In genomic region chr4:150572104-150572691, GRCm38 (mm10) we compare ENCODE assay signal across 11 mouse cellular contexts.
DNase-seq lines count a peak whose midpoint lies in the region; ATAC-seq and TF ChIP-seq lines count a peak whose summit lies in the region.
"Had no signal": no experiment of that assay in that cellular context is flagged by ENCODE, and none has a peak within 500 bp of the region (broad histone marks: within the 10 kb centered on the region; RNA-seq: fewer than 3 reads in every experiment).

No protein-coding gene starts in this region.

- TF ChIP-seq CTCF in layer of hippocampus, adult 2 months (conservative IDR thresholded peaks at IDR 0.05) = no peak
- no peak for TF ChIP-seq CTCF in liver, postnatal 0 days (IDR thresholded peaks at IDR 0.05; ENCODE audit: low read depth)

- no peak for DNase-seq in layer of hippocampus, adult 2 months (ENCODE audit: low spot score in 2 of 2)
- no peak for DNase-seq in layer of hippocampus, adult 18-20 months (ENCODE audit: low spot score in 2 of 2)
- no peak for DNase-seq in liver, postnatal 0 days
- no peak for DNase-seq in right cerebral cortex, adult 2 months (ENCODE audit: low spot score in 2 of 2)
- no peak for DNase-seq in urinary bladder, postnatal 4 days (ENCODE audit: low spot score in 2 of 2)
- DNase-seq: cerebellum, postnatal 25 days; heart, adult 11 months had no signal

- peak; percentile 66 for ATAC-seq in intestine, embryonic 15.5 days
- peak; percentile 36; the same call in 1 of the 2 replicates for ATAC-seq in kidney, embryonic 16.5 days (ENCODE audit: low FRiP score, low TSS enrichment)
- ATAC-seq in liver, postnatal 0 days = no peak

- peak overlapping the region; percentile 32; the same call in 1 of the 2 replicates for H3K4me3 ChIP-seq in layer of hippocampus, adult 2 months
- H3K4me3 ChIP-seq in intestine, embryonic 15.5 days (replicated peaks) = 0 out of 2 replicates have a peak overlapping the region, but pooled peaks have one; percentile 1
- no peak overlapping the region for H3K4me3 ChIP-seq in kidney, embryonic 16.5 days (ENCODE audit: low read length)
- H3K4me3 ChIP-seq in liver, postnatal 0 days (ENCODE audit: low read depth, low read length) = 0 out of 2 replicates have a peak overlapping the region, but pooled peaks have one; percentile 7
- H3K4me3 ChIP-seq: limb, embryonic 15.5 days had no signal

- H3K36me3 ChIP-seq in intestine, embryonic 15.5 days = no peaks in the 10 kb centered on the region
- peaks cover 12% of the 10 kb centered on the region; the same call in 1 of the 2 replicates for H3K36me3 ChIP-seq in kidney, embryonic 16.5 days (ENCODE audit: insufficient read depth, low read length)
- peaks cover 9% of the 10 kb centered on the region for H3K36me3 ChIP-seq in liver, postnatal 0 days (replicated peaks; ENCODE audit: insufficient read depth, low read length)

- peak overlapping the region; percentile 36 for H3K4me2 ChIP-seq in intestine, embryonic 15.5 days (replicated peaks)
- H3K4me2 ChIP-seq in kidney, embryonic 16.5 days (replicated peaks; ENCODE audit: low read depth, low read length) = peak overlapping the region; percentile 36
- H3K4me2 ChIP-seq in liver, postnatal 0 days (ENCODE audit: low read depth, low read length) = peak overlapping the region; percentile 48
- H3K4me2 ChIP-seq: limb, embryonic 15.5 days had no signal

- no peaks in the 10 kb centered on the region for H3K27me3 ChIP-seq in intestine, embryonic 15.5 days (replicated peaks)
- no peaks in the 10 kb centered on the region for H3K27me3 ChIP-seq in kidney, embryonic 16.5 days (ENCODE audit: insufficient read depth, low read length)
- no peaks in the 10 kb centered on the region for H3K27me3 ChIP-seq in liver, postnatal 0 days (ENCODE audit: insufficient read depth, low read length)
- H3K27me3 ChIP-seq: CH12.LX; limb, embryonic 15.5 days had no signal

- H3K9me3 ChIP-seq in intestine, embryonic 15.5 days = no peaks in the 10 kb centered on the region
- H3K9me3 ChIP-seq in kidney, embryonic 16.5 days (ENCODE audit: low read length) = no peaks in the 10 kb centered on the region
- H3K9me3 ChIP-seq in liver, postnatal 0 days (ENCODE audit: low read length) = no peaks in the 10 kb centered on the region
- H3K9me3 ChIP-seq: limb, embryonic 15.5 days had no signal

- WGBS in intestine, embryonic 15.5 days = 36% methylated on average over 7 of the region's 7 CpGs
- WGBS in kidney, embryonic 16.5 days = 39% methylated on average over 7 of the region's 7 CpGs
- WGBS in liver, postnatal 0 days (ENCODE audit: insufficient replicate concordance) = 39% methylated on average over 7 of the region's 7 CpGs

- TF ChIP-seq EP300 in liver, postnatal 0 days (IDR thresholded peaks at IDR 0.05; ENCODE audit: low read depth) = no peak

- peak overlapping the region; percentile 53 for H3K27ac ChIP-seq in layer of hippocampus, adult 2 months
- peak overlapping the region; percentile 81 for H3K27ac ChIP-seq in intestine, embryonic 15.5 days
- peak overlapping the region; percentile 77 for H3K27ac ChIP-seq in kidney, embryonic 16.5 days (ENCODE audit: low read length)
- peak overlapping the region; percentile 53 for H3K27ac ChIP-seq in liver, postnatal 0 days (ENCODE audit: low read depth)
- H3K27ac ChIP-seq: limb, embryonic 15.5 days had no signal

- H3K4me1 ChIP-seq in intestine, embryonic 15.5 days (replicated peaks) = peaks cover 47% of the 10 kb centered on the region
- peaks cover 69% of the 10 kb centered on the region for H3K4me1 ChIP-seq in kidney, embryonic 16.5 days (ENCODE audit: insufficient read depth, low read length)
- H3K4me1 ChIP-seq in liver, postnatal 0 days (ENCODE audit: insufficient read depth) = peaks cover 38% of the 10 kb centered on the region

- peak overlapping the region; percentile 6; the same call in 1 of the 2 replicates for H3K9ac ChIP-seq in intestine, embryonic 15.5 days
- peak overlapping the region; percentile 42 for H3K9ac ChIP-seq in kidney, embryonic 16.5 days (replicated peaks; ENCODE audit: low read length)
- H3K9ac ChIP-seq in liver, postnatal 0 days (replicated peaks) = 0 out of 2 replicates have a peak overlapping the region, but pooled peaks have one; percentile 8
- H3K9ac ChIP-seq: limb, embryonic 15.5 days had no signal
